Mouse (Mus musculus): ENCODE measurements around the gene Tnrc6c. TPM values are rescaled to one million over a fixed set of nuclear protein-coding genes. Genes with fewer than 3 reads are reported as not detected.
"Not testable (repeated sequence)": the region's sequence is repeated elsewhere in the genome, so short reads cannot be mapped to it uniquely, and the experiment has no call there.

Tnrc6c gene
- total RNA-seq, 2 experiments from 2014 or later: 53.3 to 54.9 TPM

DNA sequence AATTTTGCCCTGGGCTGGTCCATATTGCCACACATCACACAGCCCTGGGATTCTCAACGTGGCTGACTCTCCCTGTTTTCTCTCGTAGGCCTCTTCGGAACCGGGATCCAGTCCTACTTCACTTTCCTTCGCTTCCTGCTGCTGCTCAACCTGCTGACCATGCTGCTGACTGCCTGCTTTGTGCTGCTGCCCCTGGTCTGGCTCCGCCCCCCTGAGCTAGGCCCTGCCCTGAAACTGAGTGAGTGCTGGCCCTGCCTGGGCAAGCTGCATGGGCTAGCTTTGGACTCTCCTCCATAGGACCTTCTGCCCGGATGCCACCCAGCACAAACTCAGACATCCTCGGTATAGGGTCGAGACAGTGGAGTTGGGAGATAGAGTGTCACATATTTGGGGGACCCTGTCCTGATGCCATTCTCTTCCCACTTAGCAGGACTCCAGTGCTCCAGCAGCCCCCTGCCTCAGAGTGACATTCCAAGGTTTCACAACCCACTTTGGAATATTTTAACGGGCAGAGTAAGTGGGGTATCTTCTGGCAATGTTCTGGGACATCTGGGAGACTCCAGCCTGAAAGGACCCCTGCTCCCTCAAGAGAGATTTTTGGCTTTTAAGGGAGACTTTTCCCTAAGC, 129.7 kb downstream of the Tnrc6c start:
- no peak for DNase-seq (ENCODE audit: low spot score in 2 of 2)

DNA sequence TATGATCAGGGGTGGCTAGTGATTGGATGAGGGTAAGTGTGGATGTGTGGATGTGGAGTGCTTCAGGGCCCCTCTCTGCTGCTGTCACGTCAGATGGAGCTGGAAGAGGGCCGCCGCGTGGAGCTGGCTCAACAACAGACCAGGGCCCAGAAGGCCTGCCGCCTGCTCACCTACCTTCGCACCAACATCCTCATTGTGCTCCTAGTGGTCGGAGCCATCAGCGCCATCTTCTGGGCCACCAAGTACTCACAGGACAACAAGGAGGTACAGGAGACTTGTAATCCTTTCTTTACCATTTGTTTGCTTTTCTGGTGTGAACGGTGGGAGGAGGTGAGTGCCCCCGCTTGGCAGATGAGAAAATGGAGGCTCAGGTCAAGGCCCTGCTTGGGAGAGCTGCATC, 132.2 kb downstream of the Tnrc6c start:
- peak; percentile 56 to 65 for DNase-seq (ENCODE audit: low spot score in 2 of 2)

DNA sequence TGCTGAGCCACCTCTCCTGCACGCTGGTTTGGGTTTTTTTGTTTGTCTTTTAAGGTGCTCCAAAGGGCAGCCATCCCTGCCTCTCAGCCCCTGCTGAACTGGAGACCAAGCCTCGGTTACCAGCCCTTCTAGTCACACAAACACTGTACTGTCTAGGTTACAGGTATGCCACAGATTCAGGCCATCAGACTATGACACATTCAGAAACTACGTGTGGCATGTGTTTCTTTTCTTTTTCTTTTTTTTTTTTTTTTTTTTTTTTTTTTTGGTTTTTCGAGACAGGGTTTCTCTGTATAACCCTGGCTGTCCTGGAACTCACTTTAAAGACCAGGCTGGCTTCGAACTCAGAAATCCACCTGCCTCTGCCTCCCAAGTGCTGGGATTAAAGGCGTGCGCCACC, 134.4 kb downstream of the Tnrc6c start:
- DNase-seq (ENCODE audit: low spot score in 2 of 2): not testable (repeated sequence)

DNA sequence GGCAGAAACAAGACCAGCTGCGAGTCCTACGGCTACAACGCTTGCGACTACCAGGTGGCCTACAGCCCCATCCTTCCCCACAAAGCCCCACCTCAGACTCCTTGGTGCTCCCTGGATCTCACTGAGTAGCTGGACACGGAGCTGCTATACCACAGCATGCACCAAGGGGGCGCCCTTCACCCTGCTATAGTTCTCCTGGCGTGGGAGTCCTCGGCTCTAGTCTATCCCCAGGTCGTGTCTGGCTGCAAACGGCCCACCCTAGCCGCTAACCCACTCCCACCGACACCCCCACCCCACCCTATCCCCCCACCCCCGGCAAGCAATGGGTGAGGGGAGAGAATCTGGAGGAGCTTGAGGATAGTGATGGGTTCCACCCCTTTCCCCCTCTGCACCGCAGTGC, 136.2 kb downstream of the Tnrc6c start:
- peak; percentile 64 to 68 for DNase-seq (ENCODE audit: low spot score in 2 of 2)

DNA sequence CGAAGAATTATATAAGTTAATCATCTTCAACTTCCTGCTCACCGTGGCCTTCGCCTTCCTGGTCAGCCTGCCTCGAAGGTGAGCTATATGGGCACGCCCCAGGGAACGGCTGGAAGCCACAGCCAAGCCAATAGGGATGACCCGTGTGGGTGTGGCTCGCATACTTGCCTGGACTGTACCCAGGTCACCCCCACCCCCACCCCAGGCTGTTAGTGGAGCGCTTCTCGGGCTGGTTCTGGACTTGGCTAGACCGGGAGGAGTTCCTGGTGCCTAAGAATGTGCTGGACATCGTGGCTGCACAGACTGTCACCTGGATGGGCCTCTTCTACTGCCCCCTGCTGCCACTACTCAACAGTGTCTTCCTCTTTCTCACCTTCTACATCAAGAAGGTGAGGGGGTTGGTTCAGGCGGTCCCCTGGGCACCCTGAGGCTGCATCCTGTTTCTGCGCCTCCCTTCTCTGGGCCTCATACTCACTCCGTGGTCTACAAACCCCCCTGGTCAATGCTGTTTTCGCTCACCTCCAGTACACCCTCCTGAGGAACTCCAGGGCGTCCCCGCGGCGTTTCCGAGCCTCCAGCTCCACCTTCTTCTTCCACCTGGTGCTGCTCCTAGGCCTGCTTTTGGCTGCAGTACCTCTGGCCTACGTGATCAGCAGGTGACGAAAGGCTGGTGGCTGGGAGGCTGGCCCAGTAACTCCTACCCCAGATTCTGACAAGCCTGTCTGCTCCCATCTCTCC, 136.8 kb downstream of the Tnrc6c start:
- DNase-seq (ENCODE audit: low spot score in 2 of 2): no peak

DNA sequence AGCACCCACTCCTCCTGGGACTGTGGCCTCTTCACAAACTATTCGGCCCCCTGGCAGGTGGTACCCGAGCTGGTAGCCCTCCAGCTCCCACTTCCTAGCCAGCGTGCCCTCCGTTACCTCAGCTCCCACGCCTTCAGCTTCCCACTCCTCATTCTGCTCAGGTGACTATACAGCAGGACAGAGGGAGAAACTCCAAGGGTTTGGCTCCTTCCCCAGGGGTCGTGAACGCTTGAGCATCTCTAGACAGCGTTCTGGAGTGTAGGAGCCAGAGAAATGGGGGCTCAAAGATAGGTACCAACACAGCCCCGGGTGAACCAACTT, 137.3 kb downstream of the Tnrc6c start:
- DNase-seq (ENCODE audit: low spot score in 2 of 2): no peak

DNA sequence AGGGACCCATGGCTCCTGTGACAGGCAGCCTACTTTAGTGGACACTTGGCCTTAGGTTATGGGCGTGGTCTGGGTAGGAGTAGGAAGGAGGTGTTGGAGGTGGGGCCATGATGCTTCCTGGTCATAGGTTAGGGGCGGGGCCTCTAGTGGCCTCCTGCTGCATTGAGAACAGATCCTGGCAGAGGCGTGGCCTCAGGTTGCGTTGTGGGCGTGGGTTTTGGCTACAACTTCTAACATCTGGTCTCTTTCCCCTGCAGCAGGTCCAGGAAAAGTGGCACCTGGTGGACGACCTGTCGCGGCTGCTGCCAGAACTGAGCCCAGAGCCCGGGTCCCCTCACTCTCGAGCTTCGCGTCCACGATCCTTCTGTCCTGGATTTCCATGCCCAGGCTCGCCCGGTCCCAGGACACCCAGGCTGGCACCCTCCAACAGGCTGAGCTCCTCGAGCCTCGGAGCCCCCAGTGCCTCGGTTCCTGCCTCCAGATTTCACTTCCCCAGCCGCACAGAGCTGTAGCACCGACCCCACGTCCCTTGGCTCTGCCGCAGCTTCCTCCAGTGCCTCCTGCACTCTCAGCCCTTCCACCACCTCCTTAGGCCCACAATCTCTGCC, 138.3 kb downstream of the Tnrc6c start:
- no peak for DNase-seq (ENCODE audit: low spot score in 2 of 2)

DNA sequence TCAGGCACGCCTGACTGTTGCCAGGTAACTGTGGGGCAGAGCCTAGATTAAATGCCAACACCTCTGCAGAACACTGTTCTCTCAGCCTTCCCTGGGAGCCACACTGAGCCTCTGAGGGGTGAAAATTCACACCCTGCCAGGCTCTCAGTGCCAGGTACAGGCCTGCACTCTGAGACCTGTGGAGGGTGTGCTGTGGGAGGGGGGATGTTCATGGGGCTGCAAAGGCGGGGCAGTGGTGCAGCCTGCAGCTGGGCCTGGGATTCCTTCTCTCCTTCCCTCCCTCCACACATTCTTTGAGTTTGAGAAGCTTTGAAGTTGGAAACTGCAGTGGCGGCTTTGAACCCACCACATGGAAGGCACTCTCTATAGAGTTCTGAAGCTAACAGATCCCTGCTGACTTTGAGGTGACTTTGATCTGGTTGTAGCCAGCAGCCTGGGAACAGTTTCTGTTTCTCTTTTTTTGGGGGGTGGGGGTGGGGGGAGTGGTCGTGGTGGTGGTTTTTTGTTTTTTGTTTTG, 140.0 kb downstream of the Tnrc6c start:
- no peak for DNase-seq (ENCODE audit: low spot score in 2 of 2)

DNA sequence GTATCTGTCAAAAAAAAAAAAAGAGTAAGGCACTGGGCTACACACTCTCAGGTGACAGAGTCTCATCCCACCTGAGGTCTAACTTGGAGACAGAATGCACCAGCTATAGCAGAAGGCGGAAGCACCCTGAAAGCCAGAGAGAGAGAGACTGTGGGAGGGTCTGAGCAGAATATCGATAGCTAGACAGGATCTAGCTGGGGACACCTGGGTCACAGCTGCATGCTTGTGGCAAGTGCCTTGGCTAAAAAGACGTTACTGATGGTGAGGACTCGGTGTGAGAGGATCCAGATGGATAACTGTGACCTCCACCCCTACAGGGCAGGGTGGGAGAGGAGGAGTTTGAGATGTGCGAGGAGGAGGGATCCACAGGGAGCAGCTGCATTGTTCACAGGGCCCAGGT, 142.9 kb downstream of the Tnrc6c start:
- no peak for DNase-seq (ENCODE audit: low spot score in 2 of 2)

DNA sequence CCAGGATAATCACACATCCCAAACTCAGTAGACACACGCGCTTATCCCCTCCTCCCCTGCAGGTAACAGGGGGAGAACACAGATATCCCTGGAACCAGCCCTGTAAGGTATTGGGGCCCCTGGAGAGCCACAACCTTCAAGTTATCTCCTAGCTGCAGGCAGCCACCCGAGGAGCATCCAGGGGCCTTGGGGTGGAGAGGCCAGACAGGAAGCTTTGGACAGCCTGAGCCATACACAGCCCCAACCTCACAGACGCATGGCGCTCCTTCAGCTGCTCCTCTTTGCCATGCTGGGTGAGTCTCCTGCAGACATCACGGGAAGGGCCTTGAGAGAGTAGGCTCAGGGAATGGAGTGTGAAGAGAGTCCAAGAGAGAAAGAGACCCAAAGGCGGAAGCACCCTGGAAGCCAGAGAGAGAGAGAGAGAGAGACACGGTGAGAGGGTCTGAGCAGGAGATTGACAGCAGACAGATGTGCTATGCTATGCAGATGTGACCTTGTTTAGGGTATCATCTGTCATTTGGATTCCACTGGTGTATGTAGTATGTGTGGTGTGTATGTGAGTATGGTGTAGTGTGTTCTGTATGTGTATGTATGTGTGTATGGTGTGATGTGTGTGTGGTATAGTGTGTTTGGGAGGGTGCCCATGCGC, 143.5 kb downstream of the Tnrc6c start, which contains the start of gene 6030468B19Rik:
TSS of gene 6030468B19Rik (plus strand) at position 150 of the 649 bp plus-strand sequence.
- DNase-seq (ENCODE audit: low spot score in 2 of 2): no peak

DNA sequence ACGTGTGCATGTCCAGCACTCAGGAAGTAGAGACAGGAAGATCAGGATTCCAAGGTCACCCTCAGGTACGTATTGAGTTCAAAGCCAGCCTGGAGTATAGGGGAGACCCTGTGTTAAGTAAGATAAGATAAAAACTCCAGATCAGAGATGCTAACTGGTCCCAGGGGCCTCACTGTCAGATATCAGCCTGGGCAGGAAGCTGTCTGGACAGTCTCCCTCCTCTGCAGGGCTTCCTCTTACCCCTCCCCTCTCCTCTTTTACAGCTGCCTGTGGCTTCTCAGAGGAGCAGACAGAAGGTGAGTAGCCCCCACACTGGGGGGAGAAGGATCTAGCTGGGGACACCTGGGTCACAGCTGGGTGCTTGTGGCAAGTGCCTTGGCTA, 144.1 kb downstream of the Tnrc6c start:
- no peak for DNase-seq (ENCODE audit: low spot score in 2 of 2)

DNA sequence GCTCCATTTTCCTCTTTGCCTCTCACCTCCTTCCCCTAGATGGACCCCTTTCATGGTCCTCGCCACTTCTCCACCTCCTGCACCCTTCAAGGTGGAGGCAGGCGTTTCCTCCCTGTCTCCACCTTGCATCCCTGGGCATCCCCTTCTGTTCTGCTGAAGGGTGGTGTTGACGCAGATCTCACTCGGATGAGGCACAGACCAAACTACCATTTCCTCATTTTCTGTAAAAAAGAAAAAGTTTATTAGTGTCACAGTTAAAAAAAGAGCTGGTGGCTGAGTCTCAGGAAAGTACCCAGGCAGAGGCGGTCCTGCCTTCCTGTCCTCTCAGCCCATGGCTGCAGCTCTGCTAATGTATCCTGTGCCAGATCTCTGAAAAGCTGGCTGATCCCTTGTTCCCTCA, 145.1 kb downstream of the Tnrc6c start:
- DNase-seq (ENCODE audit: low spot score in 2 of 2): no peak

DNA sequence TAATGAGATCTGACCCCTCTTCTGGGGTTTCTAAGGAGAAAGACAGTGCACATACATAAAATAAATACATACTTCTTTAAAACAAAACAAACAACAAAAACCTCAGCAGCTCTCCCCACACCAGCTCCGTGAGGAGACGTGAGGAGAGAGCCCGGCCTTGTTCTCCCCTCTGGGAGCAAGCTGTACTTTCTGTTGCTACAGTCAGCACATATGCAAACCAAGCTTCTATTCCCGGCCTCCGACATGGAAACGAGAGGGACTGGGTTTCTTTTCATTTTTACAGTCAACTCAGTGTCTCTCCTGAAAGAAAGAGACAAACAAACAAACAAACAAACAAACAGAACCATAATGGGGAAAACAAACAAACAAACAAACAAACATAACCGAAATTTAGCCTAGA, 145.9 kb downstream of the Tnrc6c start:
- DNase-seq (ENCODE audit: low spot score in 2 of 2): no peak

DNA sequence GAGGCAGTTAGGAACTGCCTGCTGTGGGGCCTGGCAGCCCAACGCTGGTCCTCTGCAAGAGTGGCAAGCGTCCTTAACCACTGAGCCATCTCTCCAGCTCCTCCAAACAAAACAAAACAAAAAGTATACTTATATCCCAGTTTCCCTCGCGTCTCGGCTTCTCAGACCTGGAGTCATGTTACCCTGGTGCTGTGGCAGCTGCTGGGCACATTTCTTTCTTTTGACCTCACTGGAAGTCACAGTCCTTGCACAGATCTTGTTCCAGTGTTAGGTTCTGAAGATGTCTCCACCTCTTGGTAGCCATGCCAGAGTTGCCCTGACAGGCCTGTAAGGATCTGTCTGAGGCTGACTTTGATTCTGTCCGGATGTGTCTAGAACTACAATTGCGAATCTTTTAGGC, 147.6 kb downstream of the Tnrc6c start:
- no peak for DNase-seq (ENCODE audit: low spot score in 2 of 2)

DNA sequence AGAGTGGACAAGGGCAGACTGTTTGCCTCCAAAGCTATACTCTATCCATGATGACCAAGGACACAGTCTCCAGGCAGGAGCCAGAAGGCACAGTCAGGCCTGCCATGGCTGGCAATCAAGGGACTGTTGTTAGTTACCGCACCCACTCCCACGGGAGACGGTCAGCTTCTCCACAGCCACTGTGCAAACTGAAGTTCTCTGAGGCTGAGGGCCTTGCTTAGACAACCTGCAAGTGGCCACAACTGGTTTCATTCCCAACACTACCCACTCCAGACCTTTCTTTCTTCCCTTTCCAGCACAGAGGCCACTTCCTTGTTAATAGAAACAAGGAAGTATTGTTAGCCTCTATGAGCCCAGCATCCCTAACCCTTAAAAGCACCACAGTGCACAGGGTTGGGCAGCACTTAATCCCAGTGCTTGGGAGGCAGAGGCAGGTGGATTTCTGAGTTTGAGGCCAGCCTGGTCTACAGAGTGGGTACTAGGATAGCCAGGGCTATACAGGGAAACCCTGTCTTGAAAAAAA, 149.1 kb downstream of the Tnrc6c start:
- DNase-seq (ENCODE audit: low spot score in 2 of 2): no peak

DNA sequence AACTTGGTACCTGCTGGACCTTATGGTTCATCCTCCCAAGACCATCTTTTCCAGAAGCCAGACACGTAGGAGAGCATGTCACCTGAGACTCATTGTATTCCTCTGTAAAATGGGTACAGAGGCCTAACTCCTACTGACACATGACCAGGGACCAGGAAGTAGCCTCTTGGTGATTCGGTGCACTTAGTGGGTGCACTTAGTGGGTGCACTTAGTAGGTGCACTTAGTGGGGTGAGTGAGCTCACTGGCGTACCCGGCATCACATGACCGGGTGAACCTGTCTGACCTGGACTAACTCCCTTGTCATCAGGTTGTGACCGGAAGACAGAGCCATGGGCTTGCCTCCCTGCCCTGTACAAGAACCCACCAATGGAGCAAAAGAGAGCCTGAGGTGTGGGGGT, 152.7 kb downstream of the Tnrc6c start:
- DNase-seq (ENCODE audit: low spot score in 2 of 2): no peak

DNA sequence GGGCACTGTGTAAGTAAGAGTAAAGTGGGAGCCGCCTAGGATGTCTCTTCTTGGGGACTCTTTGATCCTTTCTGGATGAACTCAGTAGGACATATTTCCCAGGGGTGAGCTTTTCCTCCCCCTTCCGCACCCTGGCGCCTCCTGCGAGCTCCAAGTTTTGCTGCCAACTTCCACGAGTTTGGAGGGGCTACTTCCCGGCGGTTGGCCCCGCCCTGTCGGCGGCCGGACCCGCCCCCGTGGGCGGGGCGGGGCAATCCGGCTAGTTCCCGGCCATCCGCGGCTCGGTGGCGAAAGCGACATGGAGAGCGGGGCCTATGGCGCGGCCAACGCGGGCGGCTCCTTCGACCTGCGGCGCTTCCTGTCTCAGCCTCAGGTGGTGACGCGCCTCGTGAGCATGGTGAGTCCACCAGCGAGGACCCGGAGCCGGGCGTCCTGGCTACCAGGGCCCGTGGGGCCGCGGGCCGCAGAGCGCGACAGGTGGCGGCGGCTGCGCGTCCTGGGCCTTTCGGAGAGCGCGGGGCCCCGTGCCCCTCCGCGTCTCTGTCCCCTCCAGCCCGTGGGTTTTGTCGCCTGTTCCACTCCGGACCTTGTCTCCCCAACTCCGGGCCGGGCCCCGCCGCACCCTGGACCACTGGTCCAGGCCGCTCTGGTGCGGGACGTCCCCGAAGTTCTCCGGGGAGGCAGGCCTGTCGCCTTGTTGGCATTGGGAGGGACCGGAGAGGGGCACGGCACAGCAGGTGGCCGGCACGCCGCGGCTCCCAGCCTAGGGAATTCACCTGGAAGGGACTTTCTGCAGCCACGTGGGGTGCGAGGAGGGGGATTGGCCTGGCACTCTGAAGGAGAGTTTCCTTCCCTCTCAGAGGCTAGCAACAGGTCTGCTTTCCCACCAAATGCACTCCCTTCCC, 155.6 kb downstream of the Tnrc6c start, which contains the start of the genes Gm20708 and Syngr2:
TSS of gene Gm20708 (plus strand) at position 262 of the 905 bp plus-strand sequence.
TSS of gene Syngr2 (plus strand) at position 262 of the 905 bp plus-strand sequence.
- peak in 1 of 2 experiments; percentile 36 for DNase-seq (ENCODE audit: low spot score in 2 of 2)

DNA sequence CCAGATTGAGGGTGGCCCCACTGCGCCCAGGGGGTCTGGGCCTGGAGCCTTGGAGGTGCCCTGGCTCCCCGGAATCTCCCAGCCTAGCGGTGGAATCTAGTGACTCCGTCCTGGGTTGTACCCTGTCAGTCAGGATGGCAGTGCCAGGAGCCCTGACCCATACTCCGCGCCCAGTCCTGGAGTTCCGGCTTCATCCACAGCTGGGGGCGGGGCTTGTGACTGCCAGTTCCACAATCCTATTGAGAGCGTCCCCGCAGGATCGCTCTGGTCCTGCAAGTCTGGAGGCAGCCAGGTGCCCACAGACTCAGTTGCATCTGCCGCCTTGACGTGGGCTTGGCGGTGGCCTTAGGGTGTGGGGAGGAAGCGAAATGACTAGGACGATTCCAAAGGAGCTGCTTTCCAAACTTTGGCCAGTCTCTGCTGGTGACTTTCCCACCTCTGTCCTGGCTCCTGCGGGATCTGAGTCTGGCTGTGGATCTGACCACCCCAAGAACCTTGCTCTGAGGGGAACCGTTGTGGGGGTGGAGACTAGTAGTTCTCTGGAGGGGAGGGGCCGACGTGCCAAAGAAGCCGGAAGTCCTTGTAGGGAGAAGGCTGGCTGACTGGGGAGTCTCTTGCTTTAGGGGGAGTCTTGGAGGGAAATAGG, 156.4 kb downstream of the Tnrc6c start:
- DNase-seq (ENCODE audit: low spot score in 2 of 2): peak; percentile 66 to 68

Measured in left cerebral cortex, adult 18-20 months (tissue).